Mouse (Mus musculus) small intestine, adult 2 months (tissue): ENCODE data around the gene Flcn.

ENCODE experiments used
- CTCF ChIP-seq: fragments of 200-500 bp; IDR thresholded peaks from 2 replicates; pipeline ENCODE4 v1.5.1; 2012; ENCODE audit warnings: low read depth, mild to moderate bottlenecking, control low read depth, inconsistent platforms, low read length, moderate library complexity, mixed read lengths; ENCODE audit not compliant: insufficient replicate concordance, insufficient read length; ENCODE audit errors: extremely low read depth
- POLR2A ChIP-seq: fragments of 200-500 bp; IDR thresholded peaks from 2 replicates; pipeline ENCODE4 v1.6.1; 2012; ENCODE audit warnings: low read depth, mild to moderate bottlenecking, control low read depth, inconsistent platforms, low read length, moderate library complexity

DNA sequence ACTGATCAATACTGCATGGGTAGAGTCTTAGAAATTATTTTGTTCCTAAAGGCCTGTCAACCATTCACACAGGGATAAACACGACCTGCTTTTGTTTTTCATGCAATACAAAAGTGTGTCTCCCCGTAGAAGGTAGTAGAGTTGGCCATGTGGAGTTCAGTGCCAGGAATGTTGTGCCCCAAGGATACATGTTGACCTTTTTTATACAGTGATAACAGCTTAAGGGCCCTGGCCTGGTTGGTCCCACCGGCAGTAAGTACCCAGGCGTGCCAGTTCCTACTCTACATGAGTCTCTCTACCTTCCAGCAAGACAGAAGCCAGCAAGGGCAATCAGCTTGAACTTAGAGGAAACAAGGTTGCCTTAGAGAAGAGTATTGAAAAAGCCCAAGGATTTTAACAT lies 36.9 kb downstream of the Flcn start:
- TF ChIP-seq CTCF = no peak
- no peak for TF ChIP-seq POLR2A
